Mouse (Mus musculus): ENCODE results near the gene Cdkn1a. TPM values are rescaled to one million over a fixed set of nuclear protein-coding genes. Genes with fewer than 3 reads are reported as not detected.
"Not testable (repeated sequence)": the region's sequence is repeated elsewhere in the genome, so short reads cannot be mapped to it uniquely, and the experiment has no call there.

The Cdkn1a gene
- 144 and 167 TPM in 2 replicates for polyA plus RNA-seq (2015; fragmentation: Nextera tagmentation; extraction: Ambion mirVana)

- Histone ChIP-seq H3K4me3 (replicated peaks; ENCODE audit: low read length) (no peak within 1 kb of the TSS), H3K4me1 (ENCODE audit: control insufficient read depth, insufficient read depth, low read length) (peaks cover 17% of the 10 kb centered on the region; the same call in 1 of the 2 replicates), H3K27me3 (ENCODE audit: control insufficient read depth, insufficient read depth, low read length) (no peaks in the 10 kb centered on the region), H3K36me3 (ENCODE audit: control insufficient read depth, insufficient read depth, low read length) (no peaks in the 10 kb centered on the region), H3K9me3 (replicated peaks; ENCODE audit: control insufficient read depth, low read length) (no peaks in the 10 kb centered on the region), H3K27ac (ENCODE audit: low read length) (no peak within 1 kb of the TSS), H3K4me2 (ENCODE audit: low read depth, low read length) (no peak within 1 kb of the TSS), H3K9ac (ENCODE audit: low read length) (no peak within 1 kb of the TSS)
- ATAC-seq (ENCODE audit: insufficient read depth, low FRiP score): no peak
- WGBS: 71% methylated on average over 3 of the region's 3 CpGs
Observed at GRCm38 (mm10) chr17:29090776-29091175, at the start of gene Cdkn1a. Cdkn1a (plus strand) TSS chr17:29090976.

- H3K4me3 ChIP-seq (replicated peaks; ENCODE audit: low read length); H3K27me3 ChIP-seq (ENCODE audit: control insufficient read depth, insufficient read depth, low read length); H3K9me3 ChIP-seq (replicated peaks; ENCODE audit: control insufficient read depth, low read length); H3K9ac ChIP-seq (ENCODE audit: low read length); H3K4me2 ChIP-seq (ENCODE audit: low read depth, low read length); ATAC-seq (ENCODE audit: insufficient read depth, low FRiP score); H3K27ac ChIP-seq (ENCODE audit: low read length); H3K4me1 ChIP-seq (ENCODE audit: control insufficient read depth, insufficient read depth, low read length): not testable (repeated sequence)
- H3K36me3 ChIP-seq (ENCODE audit: control insufficient read depth, insufficient read depth, low read length): peaks cover 46% of the 10 kb centered on the region
- 71% methylated on average over 3 of the region's 3 CpGs for whole genome bisulfite sequencing
Observed at GRCm38 (mm10) chr17:29041632-29042031, 49.1 kb upstream of the Cdkn1a start.

DNA sequence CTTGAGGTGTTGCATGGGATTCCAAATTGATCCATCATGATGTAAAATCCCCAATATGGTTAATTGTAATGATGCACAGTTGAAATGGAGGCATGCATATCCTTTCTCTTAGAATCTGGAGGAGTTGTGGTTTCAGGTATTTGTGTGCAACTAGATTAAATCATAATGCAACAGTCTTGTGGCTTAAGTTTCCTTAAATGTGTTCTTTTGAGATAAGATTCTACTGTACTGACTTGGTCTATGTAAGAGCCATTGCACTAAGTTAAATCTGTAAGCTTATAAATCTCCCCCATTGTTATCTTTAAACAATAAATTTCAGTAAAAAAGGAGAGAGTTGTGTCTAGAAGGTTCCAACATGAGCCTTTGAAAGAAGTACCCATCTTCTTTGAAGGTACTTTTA, 48.2 kb upstream of the Cdkn1a start:
- no peak overlapping the region for H3K27ac ChIP-seq (ENCODE audit: low read length)
- H3K4me1 ChIP-seq (ENCODE audit: control insufficient read depth, insufficient read depth, low read length): peaks cover 3% of the 10 kb centered on the region; the same call in 1 of the 2 replicates
- no peak overlapping the region for H3K9ac ChIP-seq (ENCODE audit: low read length)
- no peaks in the 10 kb centered on the region for H3K9me3 ChIP-seq (replicated peaks; ENCODE audit: control insufficient read depth, low read length)
- ATAC-seq (ENCODE audit: insufficient read depth, low FRiP score): no peak
- H3K4me3 ChIP-seq (replicated peaks; ENCODE audit: low read length): no peak overlapping the region
- H3K27me3 ChIP-seq (ENCODE audit: control insufficient read depth, insufficient read depth, low read length): no peaks in the 10 kb centered on the region
- peaks cover 44% of the 10 kb centered on the region for H3K36me3 ChIP-seq (ENCODE audit: control insufficient read depth, insufficient read depth, low read length)
- no peak overlapping the region for H3K4me2 ChIP-seq (ENCODE audit: low read depth, low read length)

GRCm38 (mm10) chr17:29043583-29043982, 47.2 kb upstream of the Cdkn1a start:
- Histone ChIP-seq H3K4me1 (ENCODE audit: control insufficient read depth, insufficient read depth, low read length) (peaks cover under 1% of the 10 kb centered on the region; the same call in 1 of the 2 replicates), H3K36me3 (ENCODE audit: control insufficient read depth, insufficient read depth, low read length) (peaks cover 41% of the 10 kb centered on the region), H3K4me2 (ENCODE audit: low read depth, low read length) (no peak overlapping the region), H3K9ac (ENCODE audit: low read length) (no peak overlapping the region), H3K9me3 (replicated peaks; ENCODE audit: control insufficient read depth, low read length) (no peaks in the 10 kb centered on the region), H3K27ac (ENCODE audit: low read length) (no peak overlapping the region), H3K4me3 (replicated peaks; ENCODE audit: low read length) (no peak overlapping the region), H3K27me3 (ENCODE audit: control insufficient read depth, insufficient read depth, low read length) (no peaks in the 10 kb centered on the region)
- 85% methylated on average over 3 of the region's 3 CpGs for WGBS
- ATAC-seq (ENCODE audit: insufficient read depth, low FRiP score): no peak

- Histone ChIP-seq H3K9ac (ENCODE audit: low read length) (no peak overlapping the region), H3K4me2 (ENCODE audit: low read depth, low read length) (no peak overlapping the region), H3K36me3 (ENCODE audit: control insufficient read depth, insufficient read depth, low read length) (peaks cover 40% of the 10 kb centered on the region), H3K27ac (ENCODE audit: low read length) (peak overlapping the region; percentile 10; the same call in 1 of the 2 replicates), H3K9me3 (replicated peaks; ENCODE audit: control insufficient read depth, low read length) (no peaks in the 10 kb centered on the region), H3K27me3 (ENCODE audit: control insufficient read depth, insufficient read depth, low read length) (no peaks in the 10 kb centered on the region), H3K4me3 (replicated peaks; ENCODE audit: low read length) (no peak overlapping the region), H3K4me1 (ENCODE audit: control insufficient read depth, insufficient read depth, low read length) (peaks cover 6% of the 10 kb centered on the region)
- no peak for ATAC-seq (ENCODE audit: insufficient read depth, low FRiP score)
- 85% methylated on average over 6 of the region's 6 CpGs for WGBS
Observed at GRCm38 (mm10) chr17:29044146-29044924, 46.4 kb upstream of the Cdkn1a start.

GRCm38 (mm10) chr17:29044925-29045319, 45.9 kb upstream of the Cdkn1a start:
- Histone ChIP-seq H3K9ac (ENCODE audit: low read length) (no peak overlapping the region), H3K4me2 (ENCODE audit: low read depth, low read length) (no peak overlapping the region), H3K4me1 (ENCODE audit: control insufficient read depth, insufficient read depth, low read length) (peaks cover 10% of the 10 kb centered on the region), H3K4me3 (replicated peaks; ENCODE audit: low read length) (no peak overlapping the region), H3K27ac (ENCODE audit: low read length) (peak overlapping the region; percentile 77; the same call in 1 of the 2 replicates), H3K9me3 (replicated peaks; ENCODE audit: control insufficient read depth, low read length) (no peaks in the 10 kb centered on the region), H3K36me3 (ENCODE audit: control insufficient read depth, insufficient read depth, low read length) (peaks cover 34% of the 10 kb centered on the region), H3K27me3 (ENCODE audit: control insufficient read depth, insufficient read depth, low read length) (no peaks in the 10 kb centered on the region)
- no peak for ATAC-seq (ENCODE audit: insufficient read depth, low FRiP score)
- 66% methylated on average over 1 of the region's 1 CpGs for WGBS

- Histone ChIP-seq H3K27me3 (ENCODE audit: control insufficient read depth, insufficient read depth, low read length) (no peaks in the 10 kb centered on the region), H3K9me3 (replicated peaks; ENCODE audit: control insufficient read depth, low read length) (no peaks in the 10 kb centered on the region), H3K27ac (ENCODE audit: low read length) (peak overlapping the region; percentile 77), H3K9ac (ENCODE audit: low read length) (no peak overlapping the region), H3K4me3 (replicated peaks; ENCODE audit: low read length) (no peak overlapping the region), H3K4me2 (ENCODE audit: low read depth, low read length) (no peak overlapping the region), H3K4me1 (ENCODE audit: control insufficient read depth, insufficient read depth, low read length) (peaks cover 10% of the 10 kb centered on the region), H3K36me3 (ENCODE audit: control insufficient read depth, insufficient read depth, low read length) (peaks cover 26% of the 10 kb centered on the region)
- 52% methylated on average over 12 of the region's 12 CpGs for WGBS
- peak; percentile 85 for ATAC-seq (ENCODE audit: insufficient read depth, low FRiP score)
Observed at GRCm38 (mm10) chr17:29045741-29046530, 44.8 kb upstream of the Cdkn1a start.

DNA sequence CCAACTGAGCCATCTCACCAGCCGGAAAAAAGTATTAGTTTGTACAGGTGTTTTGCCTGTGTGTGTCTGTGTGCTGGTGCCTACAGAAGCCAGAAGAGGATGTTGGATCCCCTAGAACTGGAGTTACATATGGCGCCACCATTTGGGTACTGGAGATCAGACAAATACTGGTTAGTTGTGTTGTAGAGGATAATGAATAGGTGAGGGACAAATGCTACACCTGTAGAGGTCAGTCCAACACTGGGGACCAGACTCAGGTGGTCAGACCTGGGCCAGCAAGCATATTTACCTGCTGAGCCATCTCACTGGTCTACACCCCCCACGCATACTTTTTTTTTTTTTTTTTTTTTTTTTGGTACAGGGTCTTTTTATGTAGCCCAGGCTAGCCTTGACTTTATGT, 43.9 kb upstream of the Cdkn1a start:
- Histone ChIP-seq H3K9me3 (replicated peaks; ENCODE audit: control insufficient read depth, low read length) (no peaks in the 10 kb centered on the region), H3K4me3 (replicated peaks; ENCODE audit: low read length) (no peak overlapping the region), H3K27ac (ENCODE audit: low read length) (no peak overlapping the region), H3K36me3 (ENCODE audit: control insufficient read depth, insufficient read depth, low read length) (peaks cover 26% of the 10 kb centered on the region), H3K4me2 (ENCODE audit: low read depth, low read length) (no peak overlapping the region), H3K27me3 (ENCODE audit: control insufficient read depth, insufficient read depth, low read length) (no peaks in the 10 kb centered on the region), H3K9ac (ENCODE audit: low read length) (no peak overlapping the region), H3K4me1 (ENCODE audit: control insufficient read depth, insufficient read depth, low read length) (peaks cover 10% of the 10 kb centered on the region)
- 92% methylated on average over 3 of the region's 3 CpGs for WGBS
- no peak for ATAC-seq (ENCODE audit: insufficient read depth, low FRiP score)

Data from stomach, embryonic 16.5 days (tissue).